In the genomic region with DNA sequence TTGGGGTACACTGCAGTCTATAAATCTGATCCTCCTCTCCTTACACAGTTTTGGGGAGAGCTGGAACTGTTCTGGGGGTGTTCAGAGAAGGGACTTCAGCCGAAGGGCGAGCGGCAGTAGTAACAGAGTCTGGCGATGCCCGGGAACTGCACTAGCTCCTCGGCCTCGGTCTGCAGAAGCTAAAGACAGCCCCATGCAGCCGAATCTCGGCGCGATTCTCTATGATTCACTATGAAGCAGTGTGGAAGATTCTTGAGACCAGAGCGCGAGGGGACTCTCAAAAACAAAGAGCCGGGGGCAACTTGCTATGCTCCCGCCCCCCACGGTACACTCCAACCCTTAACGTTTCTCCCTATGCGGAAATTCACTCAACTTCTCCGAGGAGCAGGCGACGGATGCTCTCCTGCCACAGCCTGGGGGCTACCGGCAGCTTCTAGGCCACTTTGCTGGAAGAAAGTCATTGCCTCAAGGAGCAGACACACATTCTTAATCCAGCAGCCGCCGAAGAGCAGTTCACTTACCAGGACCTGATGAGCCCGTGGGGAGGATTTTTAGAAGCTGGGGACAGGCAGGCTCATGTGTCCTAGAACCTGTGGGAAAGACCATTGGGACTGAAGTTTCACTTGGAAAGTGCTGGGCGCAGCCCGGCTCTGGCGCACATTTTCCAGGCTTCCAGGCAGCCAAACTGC, we compare ENCODE assay signal across 8 mouse cellular contexts.
DNase-seq lines count a peak whose midpoint lies in the region; ATAC-seq and TF ChIP-seq lines count a peak whose summit lies in the region.

No protein-coding gene starts in this region.

- peaks cover 4% of the 10 kb centered on the region; the same call in 1 of the 2 replicates for H3K9me3 ChIP-seq in E14TG2a.4 (ENCODE audit: low read length)
- no peaks in the 10 kb centered on the region for H3K9me3 ChIP-seq in forebrain, embryonic 10.5 days
- no peaks in the 10 kb centered on the region for H3K9me3 ChIP-seq in midbrain, embryonic 12.5 days

- H3K4me3 ChIP-seq in E14TG2a.4 (replicated peaks; ENCODE audit: low read length), result peak overlapping the region; percentile 60
- H3K4me3 ChIP-seq in forebrain, embryonic 10.5 days, result peak overlapping the region; percentile 46
- peak overlapping the region; percentile 30 for H3K4me3 ChIP-seq in midbrain, embryonic 12.5 days

- WGBS in forebrain, embryonic 10.5 days, result under 1% methylated on average over 28 of the region's 28 CpGs
- WGBS in midbrain, embryonic 12.5 days, result 1% methylated on average over 28 of the region's 28 CpGs

- DNase-seq in adrenal gland, adult 2 months, result peak; percentile 61
- peak; percentile 70 for DNase-seq in forebrain, embryonic 10.5 days (ENCODE audit: extremely low spot score, low spot score)
- peak; percentile 58 for DNase-seq in heart, postnatal 4 days
- DNase-seq in layer of hippocampus, postnatal 10 days (ENCODE audit: low spot score in 2 of 2), result peak; percentile 69 to 70
- no peak for DNase-seq in MN1 (ENCODE audit: low spot score)
- no peak for DNase-seq in adipocyte (ENCODE audit: low spot score)

- peaks cover 80% of the 10 kb centered on the region for H3K4me1 ChIP-seq in E14TG2a.4 (replicated peaks; ENCODE audit: low read depth, low read length)
- peaks cover 68% of the 10 kb centered on the region for H3K4me1 ChIP-seq in forebrain, embryonic 10.5 days
- H3K4me1 ChIP-seq in midbrain, embryonic 12.5 days, result peaks cover 58% of the 10 kb centered on the region

- peaks cover 69% of the 10 kb centered on the region for H3K27me3 ChIP-seq in E14TG2a.4 (ENCODE audit: insufficient read depth, low read length)
- H3K27me3 ChIP-seq in forebrain, embryonic 10.5 days (ENCODE audit: poor library complexity, severe bottlenecking), result peaks cover 100% of the 10 kb centered on the region
- H3K27me3 ChIP-seq in midbrain, embryonic 12.5 days, result peaks cover 66% of the 10 kb centered on the region

- H3K27ac ChIP-seq in forebrain, embryonic 10.5 days, result peak overlapping the region; percentile 76
- H3K27ac ChIP-seq in midbrain, embryonic 12.5 days (replicated peaks), result no peak overlapping the region

- TF ChIP-seq CTCF in E14TG2a.4 (conservative IDR thresholded peaks at IDR 0.05; ENCODE audit: low read length), result no peak

- peak overlapping the region; percentile 40 for H3K9ac ChIP-seq in midbrain, embryonic 12.5 days (replicated peaks)

- no peaks in the 10 kb centered on the region for H3K36me3 ChIP-seq in E14TG2a.4 (ENCODE audit: insufficient read depth, low read length)
- no peaks in the 10 kb centered on the region for H3K36me3 ChIP-seq in forebrain, embryonic 10.5 days (replicated peaks)
- no peaks in the 10 kb centered on the region for H3K36me3 ChIP-seq in midbrain, embryonic 12.5 days

- no peak for ATAC-seq in midbrain, embryonic 12.5 days (ENCODE audit: low FRiP score, low read depth)

- H3K4me2 ChIP-seq in midbrain, embryonic 12.5 days (replicated peaks), result peak overlapping the region; percentile 57

Comparison
In these comparisons a context has a peak if more than half of its experiments do, and no peak if none do; other contexts are left out.
1. DNase-seq: peak in adrenal gland, adult 2 months (single experiment), forebrain, embryonic 10.5 days (single experiment), heart, postnatal 4 days (single experiment) and layer of hippocampus, postnatal 10 days (2 of 2); none in MN1 (single experiment) and adipocyte (single experiment).
2. Peak in every context shown above with its lines, with median percentiles within 50 percentile points of each other: H3K4me3 ChIP-seq.